Mouse (Mus musculus): ENCODE results near the gene Dand5. TPM values are rescaled to one million over a fixed set of nuclear protein-coding genes. Genes with fewer than 3 reads are reported as not detected.

The Dand5 gene
- total and polyA plus RNA-seq, 3 experiments = 2.1 to 7.1 (median 2.2) TPM

DNA sequence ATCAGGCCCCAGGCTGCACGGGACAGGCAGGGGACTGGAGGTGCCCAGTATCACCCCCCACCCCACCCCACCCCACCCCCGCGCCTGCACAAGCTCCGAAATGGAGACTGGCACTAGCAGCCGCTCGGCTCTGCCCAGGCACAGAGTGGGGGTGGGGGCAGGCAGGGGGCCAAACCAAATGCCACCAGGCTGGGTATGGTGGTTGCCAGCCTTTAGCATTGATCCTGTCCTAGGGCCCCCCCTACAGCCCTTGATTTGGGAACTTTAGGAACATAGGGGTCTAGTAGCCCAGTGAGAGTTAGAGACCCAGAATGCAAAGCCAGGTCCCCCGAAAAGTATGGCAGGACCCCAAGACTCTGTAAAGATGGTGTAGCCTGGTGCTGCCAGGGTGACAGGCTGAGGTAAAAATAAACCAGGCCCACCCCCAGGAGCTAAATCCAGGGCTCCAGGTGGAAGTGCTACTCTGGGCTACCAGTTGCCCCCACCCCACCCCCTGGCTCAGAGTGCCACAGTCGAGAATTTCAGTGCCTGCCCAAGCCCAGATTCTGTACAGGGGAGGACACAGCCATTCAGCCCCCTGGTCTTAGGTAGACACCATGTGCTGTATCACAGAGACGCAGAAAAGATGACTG, 32.7 kb downstream of the Dand5 start:
- Histone ChIP-seq H3K4me1 (ENCODE audit: insufficient read depth, low read depth, low read length) (peaks cover 14% of the 10 kb centered on the region), H3K27me3 (ENCODE audit: insufficient read depth, low read length) (peaks cover 73% of the 10 kb centered on the region), H3K9me3 (replicated peaks) (no peaks in the 10 kb centered on the region), H3K36me3 (replicated peaks) (peaks cover 42% of the 10 kb centered on the region), H3K4me3 (ENCODE audit: low read depth, low read length) (no peak overlapping the region)
- DNase-seq (ENCODE audit: low spot score) (no peak), ATAC-seq (ENCODE audit: extremely low read depth, insufficient number of reproducible peaks, low FRiP score, poor library complexity, severe bottlenecking) (no peak)
- TF ChIP-seq GATA1 (IDR thresholded peaks at IDR 0.05; ENCODE audit: borderline replicate concordance, low read length) = no peak
- TF ChIP-seq POLR2AphosphoS5 (IDR thresholded peaks at IDR 0.05; ENCODE audit: insufficient replicate concordance, low read depth, low read length) = no peak
- no peak for TF ChIP-seq TAL1 (conservative IDR thresholded peaks at IDR 0.05; ENCODE audit: low read depth, low read length)
- TF ChIP-seq GATA2 (IDR thresholded peaks at IDR 0.05; ENCODE audit: borderline replicate concordance, low read depth, low read length) = no peak
- TF ChIP-seq CTCF (IDR thresholded peaks at IDR 0.05; ENCODE audit: low read depth, low read length) = no peak

DNA sequence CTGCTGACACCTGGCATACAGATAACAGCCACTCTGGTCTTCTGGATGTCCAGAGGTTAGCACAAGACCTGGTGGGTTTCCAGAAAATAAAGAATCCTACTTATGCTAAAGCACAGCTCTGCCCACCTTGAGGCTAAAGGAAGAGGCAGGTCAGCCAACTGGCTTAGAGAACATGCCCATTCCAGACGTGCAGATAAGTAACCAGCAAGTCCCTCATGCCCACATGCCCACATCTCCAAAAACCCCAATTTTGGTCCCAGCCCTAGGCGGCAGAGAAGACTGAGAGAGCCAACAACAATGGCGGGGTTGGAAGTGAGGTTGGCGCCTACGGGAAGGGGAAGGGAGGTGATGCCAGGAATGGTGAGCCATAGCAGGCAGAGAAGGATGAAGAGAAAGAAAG, 33.3 kb downstream of the Dand5 start:
- DNase-seq (ENCODE audit: low spot score) (no peak), ATAC-seq (ENCODE audit: extremely low read depth, insufficient number of reproducible peaks, low FRiP score, poor library complexity, severe bottlenecking) (no peak)
- Histone ChIP-seq H3K4me3 (ENCODE audit: low read depth, low read length) (no peak overlapping the region), H3K27me3 (ENCODE audit: insufficient read depth, low read length) (peaks cover 73% of the 10 kb centered on the region), H3K9me3 (replicated peaks) (peaks cover 6% of the 10 kb centered on the region), H3K36me3 (replicated peaks) (peaks cover 42% of the 10 kb centered on the region), H3K4me1 (ENCODE audit: insufficient read depth, low read depth, low read length) (peaks cover 20% of the 10 kb centered on the region)
- no peak for TF ChIP-seq POLR2AphosphoS5 (IDR thresholded peaks at IDR 0.05; ENCODE audit: insufficient replicate concordance, low read depth, low read length)
- TF ChIP-seq GATA1 (IDR thresholded peaks at IDR 0.05; ENCODE audit: borderline replicate concordance, low read length) = no peak
- TF ChIP-seq GATA2 (IDR thresholded peaks at IDR 0.05; ENCODE audit: borderline replicate concordance, low read depth, low read length) = no peak
- TF ChIP-seq TAL1 (conservative IDR thresholded peaks at IDR 0.05; ENCODE audit: low read depth, low read length) = no peak

DNA sequence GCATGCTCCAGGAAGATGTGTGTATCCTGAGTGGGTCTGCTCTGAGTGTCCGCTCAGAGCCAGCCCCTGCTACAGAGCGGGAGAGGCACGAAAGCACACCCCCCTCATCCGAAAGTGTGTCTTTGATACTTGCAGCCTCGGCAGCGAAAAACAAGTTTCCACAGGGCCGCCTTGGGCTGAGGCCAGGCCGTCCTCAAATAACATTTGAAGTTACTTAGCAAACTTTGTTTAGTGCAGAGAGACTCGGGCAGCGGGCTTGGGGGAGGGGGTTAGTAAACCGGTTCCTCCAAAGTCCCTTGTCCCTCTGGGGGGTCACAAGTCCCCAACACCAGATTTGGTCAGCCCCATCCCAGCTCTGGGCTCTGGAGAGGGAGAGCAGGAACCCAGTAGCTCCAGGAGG, 33.7 kb downstream of the Dand5 start:
- H3K36me3 ChIP-seq (replicated peaks) = peaks cover 43% of the 10 kb centered on the region
- H3K9me3 ChIP-seq (replicated peaks) = peaks cover 7% of the 10 kb centered on the region
- DNase-seq (ENCODE audit: low spot score) (no peak), ATAC-seq (ENCODE audit: extremely low read depth, insufficient number of reproducible peaks, low FRiP score, poor library complexity, severe bottlenecking) (no peak)
- H3K4me1 ChIP-seq (ENCODE audit: insufficient read depth, low read depth, low read length) = peaks cover 20% of the 10 kb centered on the region
- no peak overlapping the region for H3K4me3 ChIP-seq (ENCODE audit: low read depth, low read length)
- no peak for TF ChIP-seq TAL1 (conservative IDR thresholded peaks at IDR 0.05; ENCODE audit: low read depth, low read length)
- no peak for TF ChIP-seq GATA2 (IDR thresholded peaks at IDR 0.05; ENCODE audit: borderline replicate concordance, low read depth, low read length)
- peaks cover 75% of the 10 kb centered on the region for H3K27me3 ChIP-seq (ENCODE audit: insufficient read depth, low read length)

DNA sequence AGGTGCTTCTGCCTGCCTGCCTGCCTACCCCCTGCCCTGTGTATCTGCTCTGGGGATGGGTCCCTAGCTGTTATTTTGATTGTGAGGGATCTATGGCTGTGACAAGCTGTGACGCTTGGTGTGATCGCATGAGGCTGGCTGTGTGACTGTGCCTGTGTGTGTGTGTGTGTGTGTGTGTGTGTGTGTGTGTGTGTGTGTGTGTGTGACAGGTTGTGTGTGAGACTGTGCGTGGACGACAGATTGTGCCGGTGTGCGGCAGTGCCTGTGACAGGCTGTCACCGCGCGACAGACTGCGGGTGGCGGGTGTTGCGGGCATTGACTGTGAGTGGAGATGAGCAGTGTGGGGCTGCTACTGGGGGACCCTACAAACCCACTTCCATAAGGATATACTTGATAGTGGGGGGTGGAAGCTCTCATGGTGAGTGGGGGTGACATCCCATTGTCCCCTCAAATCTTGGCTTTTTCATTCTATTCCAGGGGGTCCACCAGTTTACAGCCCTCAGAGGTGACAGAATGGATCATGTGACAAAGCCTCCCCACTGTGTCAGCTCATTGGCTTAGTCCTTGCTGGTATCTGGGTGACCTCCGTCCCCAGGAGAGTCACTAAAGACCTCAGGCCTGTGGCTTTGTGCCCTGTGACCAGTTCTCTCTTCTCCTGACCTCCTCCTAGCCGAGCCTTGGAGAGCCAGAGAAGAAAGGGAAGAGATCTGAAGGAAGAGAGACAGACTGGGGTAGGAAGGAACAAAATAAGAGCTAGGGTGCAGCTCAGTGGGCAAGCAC, 34.9 kb downstream of the Dand5 start:
- Histone ChIP-seq H3K4me3 (ENCODE audit: low read depth, low read length) (no peak overlapping the region), H3K4me1 (ENCODE audit: insufficient read depth, low read depth, low read length) (peaks cover 14% of the 10 kb centered on the region), H3K36me3 (replicated peaks) (peaks cover 32% of the 10 kb centered on the region), H3K27me3 (ENCODE audit: insufficient read depth, low read length) (peaks cover 72% of the 10 kb centered on the region), H3K9me3 (replicated peaks) (peaks cover 7% of the 10 kb centered on the region)
- TF ChIP-seq POLR2AphosphoS5 (IDR thresholded peaks at IDR 0.05; ENCODE audit: insufficient replicate concordance, low read depth, low read length) (no peak), GATA1 (IDR thresholded peaks at IDR 0.05; ENCODE audit: borderline replicate concordance, low read length) (no peak), TAL1 (conservative IDR thresholded peaks at IDR 0.05; ENCODE audit: low read depth, low read length) (no peak), GATA2 (IDR thresholded peaks at IDR 0.05; ENCODE audit: borderline replicate concordance, low read depth, low read length) (no peak), CTCF (IDR thresholded peaks at IDR 0.05; ENCODE audit: low read depth, low read length) (no peak)
- ATAC-seq (ENCODE audit: extremely low read depth, insufficient number of reproducible peaks, low FRiP score, poor library complexity, severe bottlenecking) (no peak), DNase-seq (ENCODE audit: low spot score) (no peak)

DNA sequence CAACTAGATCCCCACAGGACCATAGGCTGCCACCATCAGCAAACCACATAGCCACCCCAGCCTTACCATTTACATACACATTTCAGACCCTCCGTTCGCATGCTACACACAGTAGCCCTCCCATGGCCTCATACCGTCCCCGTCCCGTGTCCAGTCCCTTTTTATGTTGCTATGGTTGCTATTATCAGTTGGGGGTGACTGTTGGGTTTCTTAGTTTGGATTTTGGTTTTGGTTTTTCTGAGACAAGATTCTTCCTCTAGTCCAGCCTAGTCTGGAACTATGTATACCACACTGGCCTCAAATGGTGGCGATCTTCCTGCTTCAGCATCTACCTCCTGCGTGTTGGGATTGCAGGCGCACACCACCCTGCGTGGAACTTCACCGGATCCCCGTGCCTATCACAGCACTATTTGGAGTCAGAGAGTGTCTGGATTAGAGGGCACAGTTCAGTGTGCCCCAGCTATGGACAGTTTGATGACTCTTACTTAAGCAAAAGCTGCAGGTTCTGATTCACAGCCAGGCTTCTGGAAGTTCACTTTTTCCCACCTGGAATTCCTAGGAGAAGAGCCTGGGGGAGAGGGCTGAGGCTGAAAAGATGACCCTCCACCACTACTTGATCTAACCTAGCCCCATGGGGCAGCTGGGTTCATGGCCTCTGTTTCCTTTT, 35.7 kb downstream of the Dand5 start:
- ATAC-seq (ENCODE audit: extremely low read depth, insufficient number of reproducible peaks, low FRiP score, poor library complexity, severe bottlenecking) (no peak), DNase-seq (ENCODE audit: low spot score) (no peak)
- no peak overlapping the region for H3K4me3 ChIP-seq (ENCODE audit: low read depth, low read length)
- TF ChIP-seq TAL1 (conservative IDR thresholded peaks at IDR 0.05; ENCODE audit: low read depth, low read length) = no peak
- no peak for TF ChIP-seq CTCF (IDR thresholded peaks at IDR 0.05; ENCODE audit: low read depth, low read length)
- TF ChIP-seq POLR2AphosphoS5 (IDR thresholded peaks at IDR 0.05; ENCODE audit: insufficient replicate concordance, low read depth, low read length) = no peak
- no peak for TF ChIP-seq GATA1 (IDR thresholded peaks at IDR 0.05; ENCODE audit: borderline replicate concordance, low read length)
- no peak for TF ChIP-seq GATA2 (IDR thresholded peaks at IDR 0.05; ENCODE audit: borderline replicate concordance, low read depth, low read length)
- peaks cover 30% of the 10 kb centered on the region for H3K36me3 ChIP-seq (replicated peaks)
- H3K9me3 ChIP-seq (replicated peaks) = peaks cover 7% of the 10 kb centered on the region
- peaks cover 75% of the 10 kb centered on the region for H3K27me3 ChIP-seq (ENCODE audit: insufficient read depth, low read length)
- H3K4me1 ChIP-seq (ENCODE audit: insufficient read depth, low read depth, low read length) = peaks cover 11% of the 10 kb centered on the region

All from G1E (cell line).